Mouse (Mus musculus) left cerebral cortex, postnatal 4 days (tissue): ENCODE data around the gene Wdr48. TPM values are rescaled to one million over a fixed set of nuclear protein-coding genes. Genes with fewer than 3 reads are reported as not detected.
A peak's percentile ranks its signal among the peaks of the same experiment; 100 is the strongest.

Source experiments
- DNase-seq: peaks from one replicate; pipeline ENCODE4 v3.0.0-alpha.2; 2022
- intact Hi-C: fragments of 180-260 bp; cut with DNase I; formaldehyde crosslinking; loops from one replicate; pipeline ENCODE4 v1.15.1; 2025
- total RNA-seq, 2 experiments: library from RNA; stranded (reverse); gene quantifications; 2 replicates each; pipeline ENCODE4 v1.2.3; 2021

Gene Wdr48
- 10 to 100 TPM; 76.4 to 80.4 TPM for total RNA-seq

GRCm38 (mm10) chr9:119894339-119895009, at the start of gene Wdr48:
Gene Wdr48, plus strand, starts transcription at chr9:119894878.
- intact Hi-C loops, result no loop called here
- DNase-seq, result peak; percentile 97

GRCm38 (mm10) chr9:119847187-119847586, 47.5 kb upstream of the Wdr48 start:
- DNase-seq, result peak; percentile 23

GRCm38 (mm10) chr9:119848671-119849070, 46.0 kb upstream of the Wdr48 start:
- intact Hi-C loops, result no loop called here
- DNase-seq, result no peak

More at GRCm38 (mm10) chr9:119847187-119847586, 47.5 kb upstream of the Wdr48 start:
- intact Hi-C loops, result no loop called here

GRCm38 (mm10) chr9:119849214-119849613, 45.5 kb upstream of the Wdr48 start:
- DNase-seq, result peak; percentile 35
- intact Hi-C loops, result no loop called here

GRCm38 (mm10) chr9:119852347-119853030, 42.2 kb upstream of the Wdr48 start:
- intact Hi-C loops, result no loop called here
- peak; percentile 68 for DNase-seq

- intact Hi-C loops, result no loop called here
Measured at GRCm38 (mm10) chr9:119853071-119853846, 41.4 kb upstream of the Wdr48 start.

GRCm38 (mm10) chr9:119854170-119854569, 40.5 kb upstream of the Wdr48 start:
- DNase-seq, result no peak
- intact Hi-C loops, result no loop called here

More at GRCm38 (mm10) chr9:119853071-119853846, 41.4 kb upstream of the Wdr48 start:
- no peak for DNase-seq

GRCm38 (mm10) chr9:119887144-119887901, 7.4 kb upstream of the Wdr48 start:
- DNase-seq, result no peak
- intact Hi-C loops, result loop anchor here (10.0 kb wide), 2 partner anchors 83 to 423 kb away; no protein-coding TSS in a partner anchor

GRCm38 (mm10) chr9:119888843-119889246, 5.8 kb upstream of the Wdr48 start:
- intact Hi-C loops, result loop anchor here (10.0 kb wide), 2 partner anchors 84 to 424 kb away; no protein-coding TSS in a partner anchor
- no peak for DNase-seq

- intact Hi-C loops, result loop anchor here (10.0 kb wide), 2 partner anchors 85 to 425 kb away; no protein-coding TSS in a partner anchor
- DNase-seq, result no peak
Measured at GRCm38 (mm10) chr9:119889446-119889845, 5.2 kb upstream of the Wdr48 start.

GRCm38 (mm10) chr9:119890692-119891091, 4.0 kb upstream of the Wdr48 start:
- DNase-seq, result peak; percentile 22
- intact Hi-C loops, result no loop called here

GRCm38 (mm10) chr9:119893881-119894280, 797 bp upstream of the Wdr48 start:
- intact Hi-C loops, result no loop called here

GRCm38 (mm10) chr9:119895040-119895721, 503 bp downstream of the Wdr48 start:
- DNase-seq, result peak; percentile 18
- intact Hi-C loops, result no loop called here

More at GRCm38 (mm10) chr9:119893881-119894280, 797 bp upstream of the Wdr48 start:
- DNase-seq, result no peak

- intact Hi-C loops, result no loop called here
- no peak for DNase-seq
Measured at GRCm38 (mm10) chr9:119899446-119899845, 4.8 kb downstream of the Wdr48 start.

- no peak for DNase-seq
Measured at GRCm38 (mm10) chr9:119902410-119903151, 7.9 kb downstream of the Wdr48 start.

GRCm38 (mm10) chr9:119908708-119909107, 14.0 kb downstream of the Wdr48 start:
- DNase-seq, result no peak
- intact Hi-C loops, result no loop called here

More at GRCm38 (mm10) chr9:119902410-119903151, 7.9 kb downstream of the Wdr48 start:
- intact Hi-C loops, result no loop called here

- intact Hi-C loops, result no loop called here
- no peak for DNase-seq
Measured at GRCm38 (mm10) chr9:119909931-119910330, 15.3 kb downstream of the Wdr48 start.

GRCm38 (mm10) chr9:119913087-119913838, 18.6 kb downstream of the Wdr48 start:
- intact Hi-C loops, result no loop called here
- DNase-seq, result no peak
